Mouse (Mus musculus): Measurements from ENCODE around the gene Dok3.

DNA sequence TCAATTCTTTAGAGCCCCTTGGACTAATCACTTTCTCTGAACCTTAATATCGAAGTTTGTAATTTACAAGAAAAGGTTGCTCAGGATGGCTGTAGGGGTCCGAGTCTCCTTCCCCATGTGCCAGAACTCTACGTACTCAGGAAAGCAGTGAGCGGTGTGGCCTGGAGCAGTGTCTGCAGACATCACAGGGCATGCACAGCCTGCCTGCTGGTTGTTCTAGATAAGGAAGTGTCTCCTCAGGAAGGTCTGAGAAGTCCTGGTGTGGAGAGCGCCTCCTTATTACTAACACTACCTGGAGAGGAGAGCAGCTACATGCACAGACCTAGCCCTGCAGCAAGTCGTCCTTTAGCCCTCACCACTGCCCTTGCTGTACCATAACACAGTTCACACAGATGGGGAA, 15.7 kb upstream of the Dok3 start:
- TF ChIP-seq POLR2AphosphoS5 (IDR thresholded peaks at IDR 0.05; ENCODE audit: borderline replicate concordance, low read depth, low read length) (no peak), CTCF (IDR thresholded peaks at IDR 0.05 in 2 of 3, conservative IDR thresholded peaks at IDR 0.05 in 1 of 3; ENCODE audit: control insufficient read depth in 1 of 3, insufficient read depth in 1 of 3, low read depth in 2 of 3, low read length in 3 of 3, poor library complexity in 1 of 3, severe bottlenecking in 1 of 3) (no peak), POLR2A (IDR thresholded peaks at IDR 0.05; ENCODE audit: control insufficient read depth in 1 of 2, insufficient read depth in 1 of 2, low read depth in 1 of 2, low read length in 2 of 2, poor library complexity in 1 of 2) (no peak), SIN3A (IDR thresholded peaks at IDR 0.05; ENCODE audit: low read length) (no peak), USF1 (IDR thresholded peaks at IDR 0.05; ENCODE audit: low read depth, low read length) (no peak), POLR2AphosphoS2 (IDR thresholded peaks at IDR 0.05; ENCODE audit: low read length) (no peak)

All from MEL (cell line).